Mouse (Mus musculus) common myeloid progenitor, adult 5-6 weeks (primary cell): Measurements from ENCODE around the gene Igdcc3. TPM values are rescaled to one million over a fixed set of nuclear protein-coding genes. Genes with fewer than 3 reads are reported as not detected.

Experiments used
- ATAC-seq: replicated peaks from 2 replicates; pipeline ENCODE4 v1.8.0; 2016; ENCODE audit warnings: low read depth, mild to moderate bottlenecking, moderate TSS enrichment, inconsistent platforms; ENCODE audit not compliant: poor library complexity, severe bottlenecking
- total RNA-seq: library from RNA; stranded (forward); fragments of 200-1000, 187-1606 nt; gene quantifications from 2 replicates; pipeline ENCODE4 v1.2.3, GENCODE M21; 2017

The Igdcc3 gene
- total RNA-seq, 1 experiment from 2014 or later: not detected

DNA sequence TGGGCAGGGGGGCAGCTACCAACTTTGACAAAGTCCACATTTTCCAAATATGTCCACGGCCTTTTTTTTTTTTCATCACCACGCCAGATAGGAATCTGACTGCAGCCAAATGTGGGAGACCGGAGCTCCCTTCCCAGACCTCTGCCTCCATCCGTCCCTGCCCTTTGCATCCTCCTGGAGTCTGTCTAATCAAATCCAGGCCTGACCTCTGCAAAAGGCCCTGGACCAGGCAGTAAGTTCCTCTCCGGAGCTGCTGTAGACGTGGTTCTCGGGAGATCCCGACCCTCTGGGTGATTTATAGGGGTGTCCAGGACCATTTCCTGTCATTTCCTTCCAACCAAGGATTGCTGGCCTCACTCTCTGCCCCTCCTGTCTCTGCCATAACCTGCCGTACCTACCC, 31.7 kb downstream of the Igdcc3 start:
- no peak for ATAC-seq

DNA sequence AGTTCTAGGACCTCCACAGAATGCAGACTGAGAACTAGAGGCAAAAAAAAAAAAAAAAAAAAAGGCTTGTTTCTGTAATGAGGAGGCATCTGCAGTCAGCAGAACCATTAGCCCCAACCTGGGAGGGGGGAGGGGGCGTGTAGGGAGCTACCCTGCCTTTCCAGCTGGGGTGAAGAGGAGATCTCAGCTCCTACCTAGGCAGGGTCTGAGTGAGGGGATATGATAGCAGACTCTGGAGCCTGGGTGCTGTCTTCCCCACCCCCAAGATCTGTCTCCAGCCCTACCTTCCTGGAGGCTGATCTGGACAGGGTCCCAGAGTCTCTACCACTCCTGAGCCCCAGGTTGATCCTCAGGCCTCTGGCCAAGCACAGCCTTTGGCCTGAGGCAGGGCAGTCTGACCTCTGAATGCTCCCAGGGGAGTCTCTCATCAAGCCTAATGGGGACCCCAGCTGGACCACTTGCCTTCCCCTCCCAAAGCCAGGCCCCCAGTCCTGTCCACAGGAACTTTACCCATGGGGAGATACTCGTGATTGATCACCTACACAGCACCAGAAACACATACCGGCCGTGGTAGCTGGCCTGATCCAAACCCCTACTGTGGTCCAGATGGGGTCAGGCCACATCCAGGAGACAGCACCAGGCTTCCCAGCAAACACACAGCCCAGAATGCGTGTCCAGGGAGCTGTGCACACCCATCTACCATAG, 34.4 kb downstream of the Igdcc3 start:
- ATAC-seq: no peak

DNA sequence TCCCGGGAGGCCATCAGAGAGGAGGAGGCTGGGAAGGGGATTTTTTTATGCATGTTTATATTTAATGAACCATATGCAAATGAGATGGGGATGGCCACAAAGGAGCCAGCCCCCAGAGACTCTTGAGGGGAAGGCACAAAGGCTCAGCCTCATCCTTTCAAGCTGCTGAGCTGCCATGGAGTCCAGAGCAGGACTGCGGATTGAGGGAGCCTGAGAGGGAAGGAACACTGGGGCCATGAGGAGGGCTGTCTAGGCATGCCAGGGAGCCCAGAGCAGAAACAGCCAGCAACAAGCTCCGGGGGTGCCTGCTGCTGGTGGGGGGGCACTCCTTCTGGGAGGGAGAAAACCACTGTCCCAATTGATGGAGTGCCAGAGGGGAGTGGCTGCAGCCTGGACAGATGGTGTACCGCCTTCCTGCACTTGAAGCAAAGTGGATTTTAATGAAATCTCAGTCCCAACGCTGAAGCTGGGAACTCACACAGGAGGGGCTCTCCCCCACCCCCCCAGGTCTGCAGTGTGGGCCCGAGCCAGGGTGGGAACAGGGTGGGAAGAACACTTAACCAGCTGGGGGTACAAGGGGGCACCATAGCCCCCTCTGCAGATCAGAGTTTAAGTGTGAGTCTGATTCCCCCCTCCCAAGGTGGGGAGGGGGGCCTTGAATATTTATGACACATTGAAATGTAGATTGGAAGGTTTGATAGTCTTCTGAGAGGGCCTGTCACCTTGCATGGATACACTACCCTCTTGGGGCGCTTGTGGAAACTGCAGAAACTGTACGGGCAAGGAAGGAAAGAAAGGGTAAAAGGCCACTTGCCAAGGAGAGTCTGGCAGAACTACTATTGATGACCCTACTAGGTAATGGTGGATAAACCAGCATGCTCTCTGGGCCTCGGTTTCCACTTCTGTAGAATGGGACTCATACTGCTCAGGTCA, 35.2 kb downstream of the Igdcc3 start:
- ATAC-seq: no peak

DNA sequence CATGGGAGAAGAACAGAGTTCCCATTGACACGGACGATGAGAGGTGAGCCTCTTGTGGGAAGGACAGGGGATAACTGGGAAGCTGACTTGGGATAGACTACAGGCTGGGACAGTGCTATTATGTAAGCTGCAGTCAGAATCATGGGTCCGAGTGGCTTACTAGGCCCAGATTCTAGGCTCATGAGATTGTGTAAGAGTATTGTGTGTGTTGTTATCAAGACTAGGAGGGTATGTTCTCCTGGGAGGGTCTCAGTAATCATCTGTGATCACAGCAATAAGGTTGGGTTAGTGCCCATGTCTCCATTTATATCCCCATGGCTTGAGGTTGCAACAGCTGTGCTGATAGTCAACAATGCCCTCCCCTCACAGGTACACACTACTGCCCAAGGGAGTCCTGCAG, 36.5 kb downstream of the Igdcc3 start:
- ATAC-seq: no peak

DNA sequence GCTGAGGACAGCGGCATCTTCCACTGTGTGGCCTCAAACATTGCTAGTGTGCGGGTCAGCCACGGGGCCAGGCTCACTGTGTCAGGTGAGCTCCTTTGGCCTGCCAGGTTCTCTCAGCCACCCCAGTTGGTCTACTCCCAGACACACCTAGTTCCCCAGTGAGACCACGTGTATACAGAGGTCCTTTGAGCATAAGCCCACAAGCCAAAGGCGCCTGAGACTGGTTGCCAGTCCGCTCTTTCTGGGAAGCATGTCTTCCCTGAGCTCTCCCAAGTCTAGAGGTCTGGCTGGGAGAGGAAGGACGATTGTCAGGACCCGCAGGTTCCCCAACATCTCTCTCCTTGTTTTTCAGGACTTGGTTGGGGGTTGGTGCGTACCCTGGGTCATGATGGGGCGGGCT, 36.9 kb downstream of the Igdcc3 start:
- ATAC-seq: no peak

DNA sequence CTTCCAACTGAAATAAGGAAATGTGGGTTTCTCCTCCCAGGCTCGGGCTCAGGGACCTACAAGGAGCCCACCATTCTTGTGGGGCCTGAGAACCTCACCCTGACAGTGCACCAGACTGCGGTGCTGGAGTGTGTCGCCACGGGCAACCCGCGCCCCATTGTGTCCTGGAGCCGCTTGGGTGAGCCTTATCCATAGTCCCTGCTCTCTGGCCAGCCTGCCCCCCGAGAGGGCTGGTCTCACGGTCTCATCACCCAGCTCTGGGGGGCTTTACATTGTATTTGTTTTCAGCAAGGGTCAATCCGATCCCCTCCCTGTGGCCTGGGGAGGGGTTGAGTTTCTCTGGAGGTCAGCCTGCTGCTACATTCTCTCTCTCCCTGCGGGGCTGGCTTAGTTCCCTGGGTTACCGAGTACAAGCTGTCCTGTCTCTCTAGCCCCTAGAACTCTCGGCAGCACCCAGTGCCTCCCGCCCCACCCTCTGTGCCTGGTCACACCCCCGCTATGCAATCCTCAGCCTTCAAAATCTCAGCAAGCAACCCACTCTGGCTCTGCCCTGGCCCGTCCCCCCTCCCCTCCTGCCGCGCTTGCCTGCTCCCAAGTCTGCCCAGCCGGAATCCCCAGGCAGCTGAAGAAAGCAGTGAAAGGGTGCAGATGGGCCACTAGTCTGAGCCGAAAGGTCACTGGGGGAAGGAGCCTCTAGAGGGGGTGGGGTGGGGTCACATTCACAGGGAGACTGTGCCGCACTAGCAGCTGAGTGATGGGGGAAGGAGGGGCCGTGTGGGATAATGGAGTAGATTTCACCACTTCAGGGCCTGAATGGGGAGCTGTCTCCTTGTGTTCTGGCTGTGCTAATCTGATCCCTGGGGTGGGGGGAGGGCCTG, 37.6 kb downstream of the Igdcc3 start:
- ATAC-seq: no peak

DNA sequence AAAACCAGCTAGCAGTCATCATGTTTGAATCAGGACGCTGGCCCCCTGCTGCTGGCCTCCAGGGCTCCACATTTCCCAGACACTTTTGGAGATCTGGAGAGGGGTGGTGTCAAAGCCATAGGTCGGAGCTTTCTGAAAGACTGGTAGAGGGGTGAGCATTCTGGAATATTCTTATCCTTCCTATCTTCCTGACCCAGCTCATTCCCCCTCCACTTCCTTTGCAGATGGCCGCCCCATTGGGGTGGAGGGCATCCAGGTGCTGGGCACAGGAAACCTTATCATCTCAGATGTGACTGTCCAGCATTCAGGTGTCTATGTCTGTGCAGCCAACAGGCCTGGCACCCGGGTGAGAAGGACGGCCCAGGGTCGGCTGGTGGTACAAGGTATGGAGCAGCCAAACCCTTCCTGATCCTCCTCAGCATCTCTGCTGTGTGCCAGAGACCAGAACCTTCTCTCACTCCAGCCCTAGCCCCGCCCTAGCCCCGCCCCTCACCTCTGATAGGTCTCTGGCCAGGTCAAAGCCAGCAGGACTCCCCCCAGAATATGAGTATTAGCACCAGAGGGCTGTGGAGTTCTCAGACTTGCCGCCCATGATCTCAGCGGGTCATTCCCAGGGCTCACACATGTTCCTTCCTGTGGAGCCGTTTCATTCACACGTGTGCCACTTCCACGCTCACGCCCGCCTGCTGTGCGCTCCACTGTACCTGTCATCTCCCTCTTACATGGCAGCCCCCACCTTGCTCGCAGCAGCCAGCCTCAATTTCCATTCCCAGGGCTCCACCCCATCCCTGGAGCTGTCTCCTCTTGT, 39.0 kb downstream of the Igdcc3 start:
- peak; percentile 57 for ATAC-seq

DNA sequence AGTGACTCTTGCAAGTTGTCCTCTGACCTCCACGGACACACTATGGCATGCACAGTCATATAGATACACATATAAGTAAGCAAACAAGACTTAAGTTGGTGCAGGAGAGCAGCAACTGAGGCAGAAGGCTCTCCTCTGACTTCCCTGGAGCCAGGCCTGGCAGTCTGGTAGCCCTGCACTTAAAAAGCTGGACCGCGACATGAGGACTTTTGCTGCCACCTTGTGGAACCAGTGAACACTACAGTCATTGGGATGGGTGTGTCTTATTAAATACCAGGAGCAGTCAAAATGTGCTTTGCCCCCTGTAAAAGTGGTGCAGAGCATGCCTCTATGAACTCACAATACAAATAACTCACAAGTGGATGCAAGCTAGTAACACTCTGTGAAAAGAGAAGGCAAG, 47.6 kb downstream of the Igdcc3 start:
- peak; percentile 93 for ATAC-seq

DNA sequence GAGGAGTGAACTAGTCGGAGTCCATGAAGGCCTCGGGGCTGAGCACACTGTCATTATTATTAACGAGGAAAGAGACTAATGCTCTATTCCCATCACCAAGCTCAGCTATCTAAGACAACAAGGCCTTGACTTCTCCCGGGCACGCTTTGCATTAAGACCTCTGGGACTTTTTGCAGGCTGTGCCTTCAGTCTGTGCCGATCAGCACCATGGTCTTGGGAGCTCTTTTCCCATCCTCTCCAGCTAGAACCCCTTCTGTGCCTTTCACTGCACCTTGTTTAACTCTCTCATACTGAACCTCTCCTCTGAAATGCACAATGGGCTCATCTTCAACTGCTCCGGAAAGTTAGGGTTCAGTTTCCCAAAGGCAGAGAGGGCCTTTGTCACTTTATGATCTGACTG, 49.3 kb downstream of the Igdcc3 start:
- ATAC-seq: no peak

DNA sequence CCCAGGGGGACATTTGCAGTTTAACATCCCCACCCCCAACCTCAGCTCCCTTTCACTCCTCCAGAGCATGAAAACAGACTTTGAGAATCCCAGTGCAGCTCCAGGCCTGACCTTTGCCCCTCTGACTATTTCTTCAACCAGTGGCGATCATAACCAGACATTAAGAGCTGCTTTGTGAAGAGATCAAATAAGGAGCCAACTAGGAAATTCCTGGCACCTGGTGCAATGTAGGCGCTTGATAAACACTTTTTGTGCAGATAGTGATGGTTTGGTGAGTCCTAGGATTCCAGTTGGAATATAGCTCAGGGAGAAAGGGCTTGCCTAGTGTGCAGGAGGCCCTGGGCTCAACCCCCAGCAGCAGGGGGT, 50.4 kb downstream of the Igdcc3 start:
- ATAC-seq: no peak

DNA sequence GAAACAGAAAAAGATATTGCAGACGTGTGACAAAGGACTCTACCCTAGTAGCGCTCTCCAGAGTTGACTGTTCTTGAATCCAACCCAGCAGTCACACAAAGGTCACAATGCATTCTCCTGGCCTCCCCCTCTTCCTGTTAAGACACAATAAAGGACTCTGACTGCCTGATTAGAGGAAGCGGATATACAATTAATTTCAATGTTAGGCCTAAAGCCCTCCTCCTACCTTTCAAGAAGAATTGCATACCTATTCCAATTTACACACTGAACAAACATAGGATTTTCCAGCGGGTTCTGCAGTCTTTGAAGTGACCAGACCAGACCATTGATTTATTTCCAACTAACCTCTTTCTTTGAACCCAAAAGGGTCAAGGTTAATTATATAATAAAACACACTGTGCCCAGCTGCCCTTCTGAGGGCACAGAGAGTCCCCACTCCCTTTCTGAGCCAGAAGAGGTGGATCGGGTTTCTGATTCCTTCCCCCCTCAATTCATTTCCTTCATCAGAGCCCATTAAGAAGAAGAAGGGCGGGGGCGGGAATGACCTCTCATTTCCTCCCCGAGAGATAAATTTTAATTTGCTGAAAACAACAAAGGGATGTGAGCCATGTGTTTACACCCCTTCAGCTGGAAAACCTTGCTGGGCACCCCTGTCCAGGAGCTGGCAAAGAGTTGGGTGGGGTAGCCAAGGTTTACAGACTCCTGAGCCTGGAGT, 50.9 kb downstream of the Igdcc3 start:
- ATAC-seq: no peak

DNA sequence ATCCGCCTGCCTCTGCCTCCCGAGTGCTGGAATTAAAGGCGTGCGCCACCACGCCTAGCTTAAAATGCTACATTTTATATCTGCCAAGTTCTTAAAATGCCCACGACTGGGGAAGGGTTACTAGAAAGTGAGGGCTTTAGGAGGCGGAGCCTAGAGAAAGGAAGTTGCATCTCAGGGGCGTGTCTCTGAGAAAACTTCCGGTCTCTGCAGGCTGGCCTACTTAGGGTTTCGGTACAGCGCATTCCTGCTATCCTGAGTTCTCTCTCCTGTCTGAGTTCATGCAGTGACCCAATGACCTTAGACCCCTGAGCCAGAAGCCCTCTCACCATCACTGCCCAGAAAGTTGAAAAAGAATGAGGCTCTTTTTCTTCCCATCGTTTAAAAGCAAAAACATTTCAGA, 52.2 kb downstream of the Igdcc3 start:
- no peak for ATAC-seq

DNA sequence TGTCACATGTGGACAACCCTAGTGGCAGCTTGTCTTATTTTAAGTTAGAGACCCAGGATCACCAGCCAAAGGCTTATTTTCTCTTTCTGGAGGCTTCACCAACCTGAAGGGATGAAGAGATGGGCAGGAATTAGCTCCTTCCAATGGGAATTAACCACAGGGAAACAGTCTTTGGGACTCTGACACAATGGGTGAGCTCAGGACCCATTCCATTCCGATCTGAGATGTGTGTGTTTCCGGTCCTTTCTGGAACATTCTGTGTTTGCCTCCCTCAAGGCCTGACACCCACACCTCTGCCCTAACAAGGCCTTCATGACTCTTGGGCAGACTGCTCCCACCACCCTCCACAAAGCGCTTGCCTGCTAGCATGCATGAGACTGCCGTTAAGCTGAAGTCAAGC, 54.1 kb downstream of the Igdcc3 start, which contains the start of gene Parp16:
Gene Parp16, plus strand, starts transcription at position 301 of the 400 bp plus-strand sequence.
- no peak for ATAC-seq

DNA sequence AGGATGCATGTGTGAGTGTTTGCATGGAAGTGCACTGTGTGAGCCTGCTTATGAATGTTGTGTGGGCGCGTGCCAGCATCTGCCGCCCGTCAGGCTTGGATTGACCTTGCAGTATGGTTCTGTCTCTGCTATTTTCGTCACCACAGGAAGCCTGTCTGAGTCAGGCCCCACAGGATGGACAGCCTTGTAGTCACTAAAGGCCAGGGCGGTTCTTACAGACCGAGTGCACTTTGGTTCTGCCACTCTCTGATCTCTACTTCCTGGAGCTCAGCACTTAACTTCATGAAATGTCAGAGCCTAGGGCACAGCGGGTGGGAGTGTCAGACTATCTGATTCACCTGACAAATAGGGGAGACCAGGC, 54.6 kb downstream of the Igdcc3 start:
- peak; percentile 34 for ATAC-seq

DNA sequence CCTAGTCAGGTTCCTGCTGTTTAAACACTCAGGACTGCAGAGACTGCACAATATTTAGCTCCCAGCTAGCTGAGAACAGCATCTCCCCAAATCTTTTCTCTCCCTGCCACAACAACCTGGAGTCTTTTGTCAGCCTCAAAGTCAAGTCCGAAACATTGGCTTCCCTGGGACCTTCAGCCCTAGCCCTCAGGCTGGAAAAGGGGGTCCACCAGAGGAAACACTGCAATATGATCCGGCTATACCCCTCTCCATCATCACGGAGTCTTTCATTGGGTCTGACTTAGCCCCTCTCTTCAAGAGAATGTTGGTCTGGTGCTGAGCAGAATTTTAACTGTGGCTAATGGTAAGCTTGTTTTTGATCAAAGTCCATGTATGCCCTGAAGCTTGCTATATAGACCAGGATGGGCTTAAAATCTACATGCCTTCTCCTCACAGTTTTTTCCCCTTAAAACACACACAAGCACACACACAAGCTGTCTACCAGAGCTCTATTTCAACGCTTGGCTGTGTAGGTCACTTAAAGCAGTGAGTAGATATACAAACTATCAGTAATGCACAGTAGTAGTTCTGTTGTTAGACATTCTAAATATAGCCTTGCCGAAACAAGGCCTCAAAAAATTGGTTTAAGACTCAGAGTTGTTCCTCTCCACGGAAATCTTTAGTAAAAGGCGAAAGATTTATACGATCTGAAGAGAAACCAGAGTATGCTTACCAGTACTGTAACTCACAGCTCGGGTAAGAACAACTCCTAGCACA, 55.2 kb downstream of the Igdcc3 start:
- peak; percentile 60 for ATAC-seq

DNA sequence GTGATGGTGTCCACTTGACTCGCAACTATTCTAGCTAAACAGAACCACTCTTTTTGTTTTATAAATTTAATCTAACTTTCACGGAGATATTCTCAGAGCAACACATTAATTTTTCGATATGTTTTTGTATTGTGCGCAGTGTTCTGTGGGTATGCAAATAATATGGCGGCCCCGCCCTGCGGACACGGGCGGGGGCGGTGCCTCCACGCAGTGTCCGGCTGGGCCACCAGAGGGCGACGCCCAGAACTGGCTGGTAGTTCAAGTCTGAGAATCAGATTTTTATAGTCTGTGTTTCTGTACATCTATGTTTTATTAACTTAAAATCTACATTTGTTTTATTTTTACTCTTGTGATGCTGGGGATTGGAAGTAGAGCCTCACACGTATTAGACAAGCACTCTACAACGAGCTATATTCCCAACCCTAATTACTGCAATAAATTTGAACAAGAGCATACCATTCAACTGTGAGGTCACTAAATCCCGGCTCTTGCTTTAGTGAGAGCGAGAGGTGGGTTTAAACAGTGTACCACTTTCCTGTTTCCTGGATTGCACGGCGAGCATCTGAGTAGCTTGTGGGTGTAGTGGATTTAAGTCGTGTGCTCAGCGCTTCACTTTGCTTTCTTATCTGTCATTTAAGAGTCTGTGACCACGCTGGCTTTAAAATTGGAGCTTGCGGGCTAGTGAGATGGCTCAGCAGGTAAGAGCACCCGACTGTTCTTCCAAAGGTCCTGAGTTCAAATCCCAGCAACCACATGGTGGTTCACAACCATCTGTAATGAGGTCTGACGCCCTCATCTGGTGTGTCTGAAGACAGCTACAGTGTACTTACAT, 56.0 kb downstream of the Igdcc3 start:
- ATAC-seq: peak; percentile 36

DNA sequence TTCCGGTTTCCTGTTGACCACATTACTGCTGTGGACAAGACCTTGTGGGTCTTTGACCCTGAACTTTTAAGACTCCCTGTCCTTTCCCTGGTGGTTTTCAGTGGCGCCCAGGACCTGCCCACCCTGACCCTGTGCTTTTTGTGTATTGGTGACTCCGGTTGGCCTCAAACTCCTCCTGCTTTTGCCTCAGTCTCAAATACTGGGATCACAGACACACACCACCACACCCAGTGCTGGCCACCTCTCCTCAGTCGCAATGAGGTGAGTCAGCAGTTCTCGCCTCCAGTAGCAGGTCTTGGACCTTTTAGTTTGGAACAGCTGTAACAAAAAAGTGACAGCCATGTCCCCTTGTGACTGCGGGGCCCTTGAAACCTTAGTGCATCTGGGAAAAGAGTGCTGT, 56.8 kb downstream of the Igdcc3 start:
- ATAC-seq: no peak

DNA sequence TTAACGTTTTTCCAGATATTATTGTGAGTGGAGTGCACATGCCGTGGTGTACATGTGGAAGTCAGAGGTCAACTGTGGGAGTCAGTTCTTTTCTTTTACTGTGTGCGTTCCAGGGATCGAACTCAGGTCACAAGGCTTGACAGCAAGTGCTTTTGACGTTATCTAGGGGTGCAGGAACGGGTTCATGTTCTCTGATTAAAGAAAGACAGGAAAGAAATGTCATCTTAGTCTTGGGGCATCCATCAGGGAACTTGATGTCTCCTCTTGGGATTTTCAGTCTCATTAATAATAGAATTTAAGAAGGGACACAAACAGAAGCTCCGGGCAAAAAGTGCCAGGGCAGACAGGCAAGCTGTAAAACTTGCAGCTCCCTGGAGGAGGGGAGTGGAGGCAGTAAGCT, 58.7 kb downstream of the Igdcc3 start:
- no peak for ATAC-seq
